ENCODE assay signal across 8 mouse cellular contexts in genomic region chr16:17721114-17721808, GRCm38 (mm10). TPM values are rescaled to one million over a fixed set of nuclear protein-coding genes. Genes with fewer than 3 reads are reported as not detected.
DNase-seq lines count a peak whose midpoint lies in the region; ATAC-seq lines count a peak whose summit lies in the region.

No protein-coding gene starts in this region.

- peaks cover 14% of the 10 kb centered on the region for H3K4me1 ChIP-seq in kidney, embryonic 15.5 days
- no peaks in the 10 kb centered on the region for H3K4me1 ChIP-seq in embryonic facial prominence, embryonic 11.5 days (ENCODE audit: control insufficient read depth, insufficient read depth, low read length)
- peaks cover 13% of the 10 kb centered on the region for H3K4me1 ChIP-seq in intestine, embryonic 16.5 days (ENCODE audit: control insufficient read depth, insufficient read depth, low read length)

- no peaks in the 10 kb centered on the region for H3K27me3 ChIP-seq in kidney, embryonic 15.5 days
- H3K27me3 ChIP-seq in embryonic facial prominence, embryonic 11.5 days (ENCODE audit: control insufficient read depth, insufficient read depth, low read length), result no peaks in the 10 kb centered on the region
- H3K27me3 ChIP-seq in intestine, embryonic 16.5 days (replicated peaks; ENCODE audit: control insufficient read depth, insufficient read depth, low read length), result no peaks in the 10 kb centered on the region

- H3K9ac ChIP-seq in kidney, embryonic 15.5 days, result peak overlapping the region; percentile 77
- H3K9ac ChIP-seq in embryonic facial prominence, embryonic 11.5 days (replicated peaks; ENCODE audit: low read length), result no peak overlapping the region
- H3K9ac ChIP-seq in intestine, embryonic 16.5 days (ENCODE audit: low read depth, low read length), result peak overlapping the region; percentile 80

- no peaks in the 10 kb centered on the region for H3K36me3 ChIP-seq in kidney, embryonic 15.5 days
- H3K36me3 ChIP-seq in embryonic facial prominence, embryonic 11.5 days (replicated peaks; ENCODE audit: control insufficient read depth, insufficient read depth, low read depth, low read length), result no peaks in the 10 kb centered on the region
- no peaks in the 10 kb centered on the region for H3K36me3 ChIP-seq in intestine, embryonic 16.5 days (ENCODE audit: control insufficient read depth, insufficient read depth, low read length)

- no peak for ATAC-seq in kidney, embryonic 15.5 days (replicated peaks; ENCODE audit: low FRiP score)
- ATAC-seq in embryonic facial prominence, embryonic 11.5 days (replicated peaks; ENCODE audit: insufficient number of reproducible peaks, low FRiP score, low TSS enrichment, low read depth), result no peak
- no peak for ATAC-seq in intestine, embryonic 16.5 days
- 0 out of 2 replicates have a peak, but pooled peaks have one; percentile 32 for ATAC-seq in monocyte, adult 5-6 weeks (replicated peaks; ENCODE audit: insufficient number of reproducible peaks, low FRiP score, low TSS enrichment, poor library complexity, severe bottlenecking)
- ATAC-seq in frontal cortex, adult (ENCODE audit: low TSS enrichment), result no peak

- WGBS in kidney, embryonic 15.5 days, result 62% methylated on average over 9 of the region's 9 CpGs
- WGBS in embryonic facial prominence, embryonic 11.5 days, result 73% methylated on average over 9 of the region's 9 CpGs
- WGBS in intestine, embryonic 16.5 days, result 64% methylated on average over 9 of the region's 9 CpGs

- DNase-seq in kidney, adult 18-20 months, result no peak
- no peak for DNase-seq in embryonic facial prominence, embryonic 11.5 days (ENCODE audit: low spot score)
- no peak for DNase-seq in cerebellum, adult 18-20 months
- no peak for DNase-seq in right cerebral cortex, postnatal 36 days (ENCODE audit: low spot score in 2 of 2)

- H3K4me2 ChIP-seq in kidney, embryonic 15.5 days, result peak overlapping the region; percentile 80
- H3K4me2 ChIP-seq in embryonic facial prominence, embryonic 11.5 days (ENCODE audit: low read depth, low read length), result peak overlapping the region; percentile 60; the same call in 1 of the 2 replicates
- H3K4me2 ChIP-seq in intestine, embryonic 16.5 days (ENCODE audit: low read depth, low read length), result peak overlapping the region; percentile 81

- H3K4me3 ChIP-seq in kidney, embryonic 15.5 days (replicated peaks), result peak overlapping the region; percentile 84
- H3K4me3 ChIP-seq in embryonic facial prominence, embryonic 11.5 days (ENCODE audit: low read depth, low read length), result no peak overlapping the region
- H3K4me3 ChIP-seq in intestine, embryonic 16.5 days (ENCODE audit: low read length), result peak overlapping the region; percentile 67

- no peak overlapping the region for H3K27ac ChIP-seq in kidney, embryonic 15.5 days
- no peak overlapping the region for H3K27ac ChIP-seq in embryonic facial prominence, embryonic 11.5 days (replicated peaks; ENCODE audit: low read depth, low read length)
- H3K27ac ChIP-seq in intestine, embryonic 16.5 days (ENCODE audit: low read length), result no peak overlapping the region

- H3K9me3 ChIP-seq in kidney, embryonic 15.5 days (replicated peaks), result no peaks in the 10 kb centered on the region
- H3K9me3 ChIP-seq in embryonic facial prominence, embryonic 11.5 days (replicated peaks; ENCODE audit: control insufficient read depth, low read length), result no peaks in the 10 kb centered on the region
- H3K9me3 ChIP-seq in intestine, embryonic 16.5 days (ENCODE audit: control insufficient read depth, low read length), result no peaks in the 10 kb centered on the region

RNA-seq across cellular contexts. Expression of gene Med15, which starts 11.4 kb away (rescaled TPM):
- polyA plus RNA-seq in kidney, embryonic 15.5 days (2015; fragmentation: Nextera tagmentation; extraction: Ambion mirVana), result 44.4 and 47.9 TPM in 2 replicates
- polyA plus RNA-seq in embryonic facial prominence, embryonic 11.5 days (2014; fragmentation: Nextera tagmentation; extraction: Ambion mirVana), result 32.8 and 33.6 TPM in 2 replicates
- 43.9 and 47.9 TPM in 2 replicates for polyA plus RNA-seq in intestine, embryonic 16.5 days (2015; fragmentation: Nextera tagmentation; extraction: Ambion mirVana)
- total RNA-seq in monocyte, adult 5-6 weeks (2017), result 55.5 to 92.1 TPM (median 65.8 TPM) in 3 replicates

RNA-seq across cellular contexts. Expression of gene Klhl22, which starts 38.2 kb away (rescaled TPM):
- 65.1 and 71.4 TPM in 2 replicates for polyA plus RNA-seq in kidney, embryonic 15.5 days (2015; fragmentation: Nextera tagmentation; extraction: Ambion mirVana)
- 48.0 and 58.1 TPM in 2 replicates for polyA plus RNA-seq in embryonic facial prominence, embryonic 11.5 days (2014; fragmentation: Nextera tagmentation; extraction: Ambion mirVana)
- polyA plus RNA-seq in intestine, embryonic 16.5 days (2015; fragmentation: Nextera tagmentation; extraction: Ambion mirVana), result 56.5 and 59.2 TPM in 2 replicates
- 5.0 to 8.2 TPM (median 6.7 TPM) in 3 replicates for total RNA-seq in monocyte, adult 5-6 weeks (2017)
